Mouse (Mus musculus): ENCODE measurements at regions not wholly inside any gene's neighbourhood (a gene's known extent, or its start where the extent isn't known, plus 50 kb on each side); places are given as distances from the start of the nearest gene placed in this dataset.

GRCm38 (mm10) chr4:51978962-51979361, 460.1 kb upstream of the Smc2 start:
- no peak for TF ChIP-seq CTCF (IDR thresholded peaks at IDR 0.05; ENCODE audit: low read depth)
- TF ChIP-seq EP300 (IDR thresholded peaks at IDR 0.05; ENCODE audit: low read depth) = no peak

All from heart, postnatal 0 days (tissue).